Mouse (Mus musculus): ENCODE results near the gene Gm10961.

- TF ChIP-seq GATA1 (IDR thresholded peaks at IDR 0.05; ENCODE audit: borderline replicate concordance, low read length), result peak; percentile 62; the same call in 1 of the 3 replicates
- TF ChIP-seq FLI1 (IDR thresholded peaks at IDR 0.05; ENCODE audit: low read length), result no peak
Measured at GRCm38 (mm10) chr3:107637606-107638172, 6.6 kb downstream of the Gm10961 start.

Measured in megakaryocyte, embryonic 14.5 days (primary cell).